Mouse (Mus musculus): ENCODE data around the gene Usp9x.

Gene Usp9x

DNA sequence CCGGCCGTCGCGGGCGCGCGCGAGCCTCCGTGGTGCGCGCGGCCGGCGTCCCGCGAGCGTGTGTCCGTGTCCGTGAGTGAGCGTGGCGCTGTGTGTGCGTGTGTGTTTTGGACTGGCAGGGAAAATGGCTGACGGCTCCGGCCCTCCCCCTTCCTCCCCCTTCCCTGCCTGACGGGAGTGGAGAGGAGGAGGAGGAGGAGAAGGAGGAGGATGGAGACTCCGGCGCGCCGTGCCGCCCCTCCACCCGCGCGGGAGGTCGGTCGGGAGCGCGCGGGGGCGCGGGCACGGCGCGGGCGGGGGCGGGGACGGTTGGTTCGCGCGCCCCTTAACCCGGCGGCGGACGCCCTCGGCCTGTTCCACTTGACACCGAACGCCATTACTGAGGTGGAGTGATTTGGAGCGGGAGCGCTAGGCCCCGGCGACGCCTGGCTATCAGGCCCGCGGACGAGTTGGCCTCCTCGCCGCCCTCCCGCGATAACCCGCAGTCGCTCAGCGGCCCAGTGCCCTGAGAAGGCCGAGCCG, 1.2 kb downstream of the Usp9x start:
- peak; percentile 38 to 69 for DNase-seq (ENCODE audit: low spot score in 2 of 2)

DNA sequence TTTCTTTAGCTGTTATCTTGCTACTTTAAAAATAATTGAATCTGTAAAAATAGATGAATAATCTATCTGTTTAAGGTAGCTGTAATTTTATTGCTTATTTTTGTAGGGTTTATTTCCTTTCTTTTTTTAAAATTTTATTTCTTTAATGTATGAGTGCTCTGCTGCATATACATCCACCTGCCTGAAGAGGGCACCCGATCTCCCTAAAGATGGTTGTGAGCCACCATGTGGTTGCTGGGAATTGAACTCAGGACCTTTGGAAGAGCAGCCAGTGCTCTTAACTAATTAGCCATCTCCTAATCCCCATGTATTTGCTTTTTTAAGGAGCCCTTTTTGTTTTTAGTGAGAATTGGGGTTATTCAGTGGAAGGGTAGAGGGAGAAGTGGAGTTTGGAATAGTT, 14.3 kb downstream of the Usp9x start:
- DNase-seq (ENCODE audit: low spot score in 2 of 2) = no peak

DNA sequence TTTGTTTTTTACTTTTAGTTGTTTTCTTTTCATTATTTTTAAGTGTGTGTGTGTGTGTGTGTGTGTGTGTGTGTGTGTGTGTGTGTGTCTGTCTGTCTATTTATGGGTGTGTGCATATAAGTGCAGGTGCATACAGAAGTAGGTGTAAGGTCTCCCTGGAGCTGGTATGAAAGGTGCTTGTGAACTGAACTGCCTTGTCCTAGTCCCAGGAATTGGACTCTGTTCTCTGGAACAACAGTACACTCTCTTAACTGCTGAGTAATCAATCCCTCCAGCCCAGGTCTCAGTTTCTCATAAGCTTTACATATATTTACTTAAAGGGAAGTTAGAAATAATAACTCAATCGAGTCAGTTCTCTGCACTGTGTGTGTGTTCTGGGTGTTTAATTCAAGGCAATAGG, 25.7 kb downstream of the Usp9x start:
- no peak for DNase-seq (ENCODE audit: low spot score in 2 of 2)

DNA sequence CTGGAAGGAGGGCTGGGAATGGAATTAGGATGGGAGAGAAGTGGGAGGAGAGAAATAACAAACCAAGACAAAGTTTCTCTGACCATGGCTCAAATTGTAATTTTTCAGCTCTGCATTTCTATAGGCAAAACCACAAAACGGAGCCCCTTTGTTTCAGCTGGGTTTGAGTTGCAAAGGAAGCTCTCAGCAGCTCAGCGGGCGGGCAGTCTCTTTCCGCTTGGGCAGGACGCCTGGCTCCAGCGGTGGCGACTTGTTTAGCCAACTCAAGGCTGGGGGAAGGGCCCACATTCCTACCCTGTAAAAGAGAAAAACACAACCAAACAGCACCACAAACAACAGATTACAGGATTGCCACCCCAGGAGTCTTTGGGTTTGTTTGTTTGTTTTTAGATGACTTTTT, 135.2 kb downstream of the Usp9x start:
- no peak for DNase-seq (ENCODE audit: low spot score in 2 of 2)

DNA sequence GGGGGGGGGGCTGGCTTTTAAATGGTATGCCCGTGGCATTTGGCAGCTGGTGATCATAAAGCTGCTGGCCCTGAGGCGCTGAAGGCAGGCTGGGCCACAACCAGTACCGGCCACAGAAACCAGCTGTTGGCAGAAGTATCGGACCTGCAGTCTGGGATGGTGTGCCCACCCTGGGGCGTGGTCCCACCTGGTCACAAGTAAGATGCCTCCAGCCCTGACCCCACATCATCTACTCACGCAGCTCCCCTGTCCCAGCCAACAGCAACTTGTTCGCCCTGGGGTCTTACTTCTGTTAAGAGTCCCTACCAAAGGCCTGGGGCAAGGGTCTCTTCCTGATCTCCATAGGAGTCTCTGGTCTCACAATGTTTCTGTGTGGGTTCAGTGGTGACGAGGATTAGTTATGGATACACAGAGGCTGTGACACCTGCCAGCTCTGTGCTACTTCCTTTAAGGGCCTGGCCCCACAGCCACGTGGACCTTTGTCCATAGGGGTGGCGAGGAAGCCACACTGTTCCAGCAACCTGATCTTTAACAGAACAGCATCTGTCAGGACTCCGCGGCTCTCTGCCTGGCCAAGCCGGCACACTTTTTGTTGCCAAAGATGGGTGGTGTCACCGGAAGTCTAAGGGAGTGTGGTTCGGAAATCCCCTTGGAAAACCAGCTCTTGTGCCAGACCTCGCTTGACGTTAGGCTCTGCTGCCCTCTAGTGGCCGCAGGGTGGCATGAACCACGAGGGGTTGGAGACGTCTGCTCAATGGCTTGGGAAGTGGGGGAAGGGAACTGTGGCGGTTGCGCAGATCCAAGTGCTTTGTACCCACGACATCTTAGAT, 136.4 kb downstream of the Usp9x start:
- DNase-seq (ENCODE audit: low spot score in 2 of 2) = peak; percentile 83 to 95

DNA sequence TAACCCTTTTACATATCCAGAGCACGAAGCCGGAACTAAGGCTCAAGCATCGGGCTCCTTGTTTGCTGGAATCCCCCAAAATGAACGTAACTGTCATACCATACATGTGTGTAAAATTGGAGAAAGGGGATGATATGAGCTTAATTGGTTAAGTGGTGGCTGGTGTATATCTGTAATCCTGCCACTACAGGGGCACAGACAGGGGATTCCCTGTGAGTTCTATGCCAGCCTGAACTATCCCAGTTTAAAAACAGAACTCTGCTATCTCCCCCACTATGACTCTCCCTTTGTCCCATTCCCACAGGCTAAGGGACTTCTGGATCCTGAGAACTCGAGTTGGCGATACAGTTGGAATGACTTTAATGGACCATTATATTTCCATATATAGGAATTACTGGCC, 137.1 kb downstream of the Usp9x start:
- DNase-seq (ENCODE audit: low spot score in 2 of 2) = no peak

DNA sequence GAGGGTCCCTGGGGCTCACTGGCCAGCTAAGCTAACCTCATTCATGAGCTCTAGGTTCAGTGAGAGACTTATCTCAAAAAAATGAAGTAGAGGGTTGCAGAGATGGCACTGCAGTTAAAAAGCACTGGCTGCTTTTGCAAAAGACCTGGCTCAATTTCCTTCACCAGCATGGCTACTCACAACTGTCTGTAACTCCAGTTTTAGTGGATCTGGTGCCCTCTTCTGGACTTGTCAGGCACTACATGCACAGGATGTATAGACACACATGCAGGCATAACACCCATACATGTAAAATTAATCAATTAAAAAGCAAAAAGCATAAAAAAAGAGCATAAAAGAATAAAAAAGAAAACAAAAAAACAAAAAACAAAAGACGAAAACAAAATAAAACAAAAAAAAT, 143.0 kb downstream of the Usp9x start:
- DNase-seq (ENCODE audit: low spot score in 2 of 2) = peak in 1 of 2 experiments; percentile 24
